Mouse (Mus musculus) ovary, adult 18-20 months (tissue): ENCODE measurements at regions not wholly inside any gene's neighbourhood (a gene's known extent, or its start where the extent isn't known, plus 50 kb on each side); places are given as distances from the start of the nearest gene placed in this dataset.

Experiments
- DNase-seq: peaks from one replicate; pipeline ENCODE4 v3.0.0; 2022; ENCODE audit warnings: low spot score, mixed read lengths

- DNase-seq: no peak
Measured at GRCm38 (mm10) chr13:47398976-47399375, 276.5 kb downstream of the Rnf144b start.

DNA sequence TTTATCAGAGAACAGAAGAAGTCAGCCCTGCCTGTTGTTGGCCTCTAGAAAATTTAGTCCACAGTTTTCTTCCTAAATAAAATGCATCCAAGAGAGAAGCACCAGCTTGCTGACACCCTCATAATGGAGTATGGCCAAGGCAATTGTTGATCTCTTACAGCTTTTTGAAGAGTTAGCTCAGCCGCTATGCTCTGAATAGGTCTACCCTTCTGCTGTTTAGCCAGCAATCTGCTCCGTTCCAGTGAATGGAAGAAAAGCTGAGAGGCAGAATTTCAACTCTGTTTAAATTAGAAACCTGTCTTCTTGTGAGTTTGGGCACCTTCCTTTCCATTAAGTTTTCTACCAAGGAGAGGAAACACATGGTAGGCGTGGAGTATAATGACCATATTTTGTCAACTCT is 290.8 kb downstream of the Rnf144b start:
- DNase-seq: no peak

DNA sequence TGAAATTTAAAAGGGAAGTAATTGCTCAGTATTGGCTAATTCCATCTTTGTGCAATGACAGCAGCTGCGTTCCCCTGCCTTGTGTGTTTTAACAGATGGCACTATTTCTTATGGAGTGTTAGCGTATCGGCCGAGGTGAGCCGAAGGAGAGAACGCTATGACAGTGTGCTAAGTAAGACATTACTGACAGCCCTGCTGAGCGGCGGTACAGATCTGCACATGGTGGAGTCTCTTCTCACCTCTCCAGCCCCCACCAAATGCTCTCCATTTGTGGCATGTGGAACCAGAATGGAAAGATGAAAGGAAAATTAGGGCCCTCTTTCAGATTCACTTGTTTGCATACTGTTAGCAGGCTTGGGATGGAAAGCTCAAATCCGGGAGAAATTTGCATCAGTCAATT is 291.5 kb downstream of the Rnf144b start:
- DNase-seq: no peak

GRCm38 (mm10) chr13:47429856-47430365 is 307.5 kb downstream of the Rnf144b start:
- DNase-seq: no peak

GRCm38 (mm10) chr13:47430409-47430808 is 308.0 kb downstream of the Rnf144b start:
- no peak for DNase-seq

DNA sequence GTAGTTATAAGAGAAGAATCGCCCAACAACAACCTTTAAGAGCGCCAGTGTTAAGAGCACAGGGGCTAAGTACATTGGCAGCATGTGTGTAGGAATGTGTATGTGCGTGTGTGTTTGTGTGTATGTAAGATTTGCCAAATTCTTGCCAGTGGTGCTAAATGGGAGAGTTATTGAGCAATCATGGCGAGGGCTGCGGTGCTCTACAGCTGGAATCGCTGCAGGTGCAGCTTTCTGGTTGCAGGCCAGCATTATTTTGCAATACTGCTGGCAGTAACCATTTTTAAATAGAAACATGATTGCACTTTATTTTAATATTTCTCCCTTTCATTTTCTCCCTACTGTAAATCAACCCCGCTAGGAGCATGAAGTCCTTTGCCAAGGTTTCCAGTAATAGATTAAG is 313.2 kb downstream of the Rnf144b start:
- no peak for DNase-seq

DNA sequence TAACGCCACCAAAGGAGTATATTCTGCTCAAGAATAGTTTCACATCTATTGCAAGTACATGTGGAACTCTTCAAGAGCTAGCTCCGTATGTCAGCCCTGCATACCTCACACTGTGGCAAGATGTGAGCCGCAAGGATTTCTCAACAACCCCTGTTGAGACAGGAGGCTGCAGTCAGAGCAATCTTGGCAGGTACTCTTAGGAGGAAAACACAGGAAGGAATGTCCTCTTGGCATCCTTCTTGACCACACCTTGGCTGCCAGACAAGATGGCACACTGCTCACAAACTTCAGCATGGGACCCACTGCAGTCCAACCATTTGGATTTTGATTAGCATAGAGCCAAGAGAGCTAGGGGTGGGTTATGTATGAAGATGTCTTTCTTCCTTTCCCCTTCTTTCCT is 322.4 kb downstream of the Rnf144b start:
- DNase-seq: no peak

- DNase-seq: no peak
Measured at GRCm38 (mm10) chr13:47452186-47452760, 329.8 kb downstream of the Rnf144b start.

DNA sequence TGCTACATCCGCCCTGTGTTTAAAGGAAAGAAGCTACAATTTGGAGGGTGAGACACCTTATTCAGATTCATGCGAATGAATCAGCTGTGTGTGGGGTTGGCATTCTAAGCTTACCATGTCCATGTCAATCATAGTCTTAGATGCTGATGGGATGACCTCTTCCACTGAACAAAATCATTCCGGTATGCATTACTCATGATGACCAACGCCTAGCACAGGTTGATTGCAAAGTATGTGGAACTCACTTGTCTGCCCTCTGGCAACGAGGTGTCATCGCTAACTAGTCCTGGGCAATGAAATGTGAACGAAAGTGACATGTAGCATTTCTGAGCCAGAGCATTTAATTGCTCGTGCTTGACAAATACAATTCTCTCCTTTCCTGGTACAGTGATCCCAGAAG is 339.7 kb downstream of the Rnf144b start:
- DNase-seq: no peak

GRCm38 (mm10) chr13:47471543-47472213 is 349.2 kb downstream of the Rnf144b start:
- DNase-seq: no peak

- no peak for DNase-seq
Measured at GRCm38 (mm10) chr13:47480159-47480558, 357.7 kb downstream of the Rnf144b start.

DNA sequence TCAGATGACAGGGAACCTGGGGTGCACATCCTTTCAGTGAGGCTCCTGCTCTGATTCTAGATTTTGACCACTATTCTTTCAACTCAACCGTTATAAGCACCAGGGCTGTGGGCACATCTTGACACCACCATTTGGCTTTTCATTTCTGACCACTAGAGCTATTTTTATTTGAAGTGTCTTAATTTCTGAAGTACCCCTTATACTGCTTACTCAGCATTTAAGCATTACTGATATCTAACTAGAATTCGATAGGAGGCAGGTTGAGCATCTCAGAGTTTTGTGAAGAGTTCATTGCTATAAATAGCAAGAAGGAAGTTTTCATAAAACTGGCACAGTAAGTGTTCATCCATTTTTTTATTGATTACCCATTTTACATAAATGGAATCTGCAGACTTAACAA is 362.4 kb downstream of the Rnf144b start:
- DNase-seq: no peak

DNA sequence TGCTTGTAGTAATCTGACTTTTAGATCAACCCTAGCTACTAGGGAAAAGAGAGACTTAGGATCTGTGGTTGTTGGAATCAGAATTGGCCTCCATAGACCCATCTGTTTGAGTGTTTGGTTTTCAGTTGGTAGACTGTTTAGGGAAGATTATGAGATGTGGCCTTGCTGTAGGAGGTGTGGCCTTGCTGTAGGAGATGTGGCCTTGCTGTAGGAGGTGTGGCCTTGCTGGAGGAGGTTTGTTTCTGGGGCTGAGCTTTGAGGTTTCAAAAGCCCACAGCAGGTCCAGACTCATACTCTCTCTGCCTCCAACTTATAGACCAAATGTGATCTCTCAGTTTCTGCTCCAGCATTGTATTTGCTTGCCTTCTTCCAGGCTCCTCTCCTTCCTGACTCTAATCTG is 363.7 kb downstream of the Rnf144b start:
- DNase-seq: peak; percentile 65

- DNase-seq: no peak
Measured at GRCm38 (mm10) chr13:47486658-47487057, 364.2 kb downstream of the Rnf144b start.

- no peak for DNase-seq
Measured at GRCm38 (mm10) chr13:47505380-47505955, 383.0 kb downstream of the Rnf144b start.

DNA sequence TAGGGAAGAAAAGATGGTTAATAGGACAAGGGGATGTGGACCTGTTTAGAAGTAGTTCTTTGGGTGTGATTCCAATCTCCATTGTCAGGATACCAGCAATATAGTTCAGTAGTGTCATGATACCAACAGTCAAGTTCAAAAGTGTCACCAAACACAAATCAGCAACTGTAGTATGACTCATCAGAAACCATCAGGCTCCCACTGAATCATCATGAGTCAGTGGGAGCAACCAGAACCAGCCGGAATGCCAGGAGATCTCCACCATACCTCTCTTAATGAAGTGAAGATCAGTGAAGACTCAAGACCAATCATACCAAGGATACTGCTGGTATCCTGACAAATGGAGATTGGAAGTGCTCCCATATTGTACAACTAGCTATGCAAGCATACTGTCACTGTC is 410.5 kb downstream of the Rnf144b start:
- DNase-seq: no peak

GRCm38 (mm10) chr13:47537156-47537555 is 414.7 kb downstream of the Rnf144b start:
- no peak for DNase-seq

GRCm38 (mm10) chr13:47549626-47550025 is 427.2 kb downstream of the Rnf144b start:
- no peak for DNase-seq

DNA sequence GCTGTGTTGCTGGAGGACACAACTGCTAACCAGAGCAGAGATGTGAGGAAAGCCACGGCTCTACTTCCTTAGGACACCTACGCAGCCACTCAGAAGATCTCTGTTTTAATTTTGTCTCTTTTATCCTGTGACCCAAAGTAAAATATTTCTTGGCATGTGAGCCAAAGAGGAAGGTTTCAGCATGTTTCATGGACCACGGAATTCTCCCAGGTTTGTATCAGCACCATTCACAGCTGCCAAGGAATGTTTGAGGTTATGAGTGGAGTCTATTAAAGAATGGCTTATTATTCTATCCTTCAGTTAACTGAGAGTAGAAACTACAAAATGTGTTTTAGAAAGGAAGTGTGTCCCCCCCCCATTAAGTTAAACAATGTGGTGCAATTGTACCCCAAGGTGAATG is 429.8 kb downstream of the Rnf144b start:
- DNase-seq: no peak

GRCm38 (mm10) chr13:47554198-47554597 is 431.7 kb downstream of the Rnf144b start:
- no peak for DNase-seq

GRCm38 (mm10) chr13:47557196-47557974 is 434.9 kb downstream of the Rnf144b start:
- DNase-seq: no peak

DNA sequence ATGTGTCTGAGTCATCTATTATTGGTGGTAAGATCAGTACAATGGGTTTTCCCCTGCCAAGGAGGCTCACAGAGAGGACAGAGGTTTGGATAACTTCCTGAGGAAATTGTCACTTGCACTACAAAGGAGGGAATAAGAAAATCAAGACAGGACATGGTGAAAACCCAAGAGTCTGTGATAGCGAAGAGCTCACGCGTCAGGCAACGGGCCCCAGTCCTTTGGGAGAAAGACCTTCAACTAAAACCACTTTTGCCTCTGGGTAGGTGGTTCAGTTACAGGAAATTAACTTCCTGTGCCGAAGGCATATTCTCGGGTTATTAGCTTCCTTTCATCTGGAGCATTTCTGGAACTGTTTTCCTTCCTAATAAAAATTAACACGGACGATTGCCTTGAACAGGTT is 440.4 kb downstream of the Rnf144b start:
- DNase-seq: no peak

- no peak for DNase-seq
Measured at GRCm38 (mm10) chr13:47576516-47576915, 454.1 kb downstream of the Rnf144b start.
